Mouse (Mus musculus) stomach, embryonic 15.5 days (tissue): ENCODE results near the gene Mcfd2. TPM values are rescaled to one million over a fixed set of nuclear protein-coding genes. Genes with fewer than 3 reads are reported as not detected.

Source experiments
- ATAC-seq: fragments of 200-750 bp; cut with Nextera tagmentation; 2 replicates; pipeline ENCODE4 v1.8.0; 2017; ENCODE audit warnings: low read depth, moderate number of reproducible peaks, moderate TSS enrichment; ENCODE audit not compliant: insufficient read depth, low FRiP score
- H3K27ac ChIP-seq: fragments of 300-500 bp; sonication (generic); 2 replicates; pipeline ENCODE4 v1.5.1; 2015; ENCODE audit warnings: mild to moderate bottlenecking, inconsistent platforms
- H3K27me3 ChIP-seq: fragments of 300-500 bp; sonication (generic); replicated peaks from 2 replicates; pipeline ENCODE4 v1.6.1; 2015; ENCODE audit warnings: inconsistent platforms
- H3K36me3 ChIP-seq: fragments of 300-500 bp; sonication (generic); 2 replicates; pipeline ENCODE4 v1.6.1; 2015; ENCODE audit warnings: inconsistent platforms
- H3K4me1 ChIP-seq: fragments of 300-500 bp; sonication (generic); 2 replicates; pipeline ENCODE4 v1.6.1; 2015; ENCODE audit warnings: inconsistent platforms
- H3K4me2 ChIP-seq: fragments of 300-500 bp; sonication (generic); 2 replicates; pipeline ENCODE4 v1.6.1; 2015; ENCODE audit warnings: mild to moderate bottlenecking, inconsistent platforms
- H3K4me3 ChIP-seq: fragments of 300-500 bp; sonication (generic); replicated peaks from 2 replicates; pipeline ENCODE4 v1.5.1; 2015; ENCODE audit warnings: inconsistent platforms
- H3K9ac ChIP-seq: fragments of 300-500 bp; sonication (generic); 2 replicates; pipeline ENCODE4 v1.6.1; 2015; ENCODE audit warnings: inconsistent platforms
- H3K9me3 ChIP-seq: fragments of 300-500 bp; sonication (generic); 2 replicates; pipeline ENCODE4 v1.6.1; 2016; ENCODE audit warnings: inconsistent platforms
- WGBS: fragments of 180-500 bp; shearing (Covaris S2); methylation state at CpG from one replicate; pipeline ENCODE4 v1.1.7; 2015; 5-methylcytosine and 5-hydroxymethylcytosine counted together
- polyA plus RNA-seq: library from polyadenylated mRNA; unstranded; fragments of >200 nt; fragmentation: Nextera tagmentation; extraction: Ambion mirVana; gene quantifications from 2 replicates; pipeline ENCODE4 v1.2.1, GENCODE M21; 2015

Mcfd2 gene
- polyA plus RNA-seq, 1 experiment from 2014 or later = 130 TPM

GRCm38 (mm10) chr17:87286481-87287143 is 20.9 kb upstream of the Mcfd2 start:
- Histone ChIP-seq H3K27ac (no peak overlapping the region), H3K36me3 (no peaks in the 10 kb centered on the region), H3K4me1 (peaks cover 12% of the 10 kb centered on the region), H3K4me3 (no peak overlapping the region), H3K27me3 (0 out of 2 replicates have a peak, but pooled peaks cover 7% of the 10 kb centered on the region), H3K4me2 (no peak overlapping the region), H3K9me3 (no peaks in the 10 kb centered on the region), H3K9ac (no peak overlapping the region)
- WGBS = 69% methylated on average over 8 of the region's 8 CpGs
- ATAC-seq = no peak

DNA sequence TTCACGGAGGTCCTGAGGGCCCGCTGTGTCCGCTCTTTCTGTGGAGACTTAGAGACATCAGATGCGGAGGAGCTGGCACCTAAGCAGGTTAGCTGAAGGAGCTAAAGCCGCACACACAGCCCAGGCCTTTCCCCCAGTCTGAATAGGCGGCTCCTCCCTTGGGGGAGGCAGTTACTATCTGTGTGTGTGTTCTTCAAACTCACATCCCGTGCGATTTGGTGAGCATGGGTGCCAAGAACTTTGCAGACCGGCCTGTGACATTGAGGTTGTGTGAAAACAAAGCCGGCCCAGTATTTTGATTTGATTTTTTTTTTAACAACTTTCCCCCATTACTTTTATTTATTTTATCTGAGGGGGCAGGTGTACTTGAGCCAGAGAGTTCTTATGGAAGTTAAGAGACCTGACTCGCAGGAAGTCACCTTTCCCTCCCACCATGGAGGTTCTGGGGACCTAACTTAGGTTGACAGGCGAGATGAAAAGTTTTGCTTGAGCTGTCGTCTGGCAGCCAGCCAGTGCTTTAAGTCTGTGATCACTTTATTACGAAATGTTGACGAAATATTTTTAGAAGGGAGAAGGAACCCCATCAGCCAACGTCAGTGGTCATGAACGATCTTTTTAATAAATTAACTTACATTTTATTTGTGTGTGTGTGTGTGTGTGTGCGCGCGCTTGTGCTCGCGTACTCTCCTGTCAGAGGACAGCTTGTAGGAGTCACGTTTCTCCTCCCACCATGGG is 20.2 kb upstream of the Mcfd2 start:
- Histone ChIP-seq H3K4me2 (no peak overlapping the region), H3K4me1 (peaks cover 14% of the 10 kb centered on the region), H3K4me3 (no peak overlapping the region), H3K9me3 (no peaks in the 10 kb centered on the region), H3K9ac (no peak overlapping the region), H3K36me3 (no peaks in the 10 kb centered on the region), H3K27me3 (0 out of 2 replicates have a peak, but pooled peaks cover 7% of the 10 kb centered on the region), H3K27ac (no peak overlapping the region)
- 63% methylated on average over 23 of the region's 23 CpGs for WGBS
- ATAC-seq = no peak

GRCm38 (mm10) chr17:87284482-87285040 is 18.8 kb upstream of the Mcfd2 start:
- H3K9ac ChIP-seq = no peak overlapping the region; the same call in 1 of the 2 replicates
- peaks cover 14% of the 10 kb centered on the region for H3K4me1 ChIP-seq
- peak overlapping the region; percentile 98 for H3K4me2 ChIP-seq
- ATAC-seq = no peak
- H3K9me3 ChIP-seq = no peaks in the 10 kb centered on the region
- 78% methylated on average over 7 of the region's 7 CpGs for WGBS
- 0 out of 2 replicates have a peak, but pooled peaks cover 7% of the 10 kb centered on the region for H3K27me3 ChIP-seq
- peak overlapping the region; percentile 63 for H3K4me3 ChIP-seq
- no peak overlapping the region for H3K27ac ChIP-seq
- no peaks in the 10 kb centered on the region for H3K36me3 ChIP-seq

DNA sequence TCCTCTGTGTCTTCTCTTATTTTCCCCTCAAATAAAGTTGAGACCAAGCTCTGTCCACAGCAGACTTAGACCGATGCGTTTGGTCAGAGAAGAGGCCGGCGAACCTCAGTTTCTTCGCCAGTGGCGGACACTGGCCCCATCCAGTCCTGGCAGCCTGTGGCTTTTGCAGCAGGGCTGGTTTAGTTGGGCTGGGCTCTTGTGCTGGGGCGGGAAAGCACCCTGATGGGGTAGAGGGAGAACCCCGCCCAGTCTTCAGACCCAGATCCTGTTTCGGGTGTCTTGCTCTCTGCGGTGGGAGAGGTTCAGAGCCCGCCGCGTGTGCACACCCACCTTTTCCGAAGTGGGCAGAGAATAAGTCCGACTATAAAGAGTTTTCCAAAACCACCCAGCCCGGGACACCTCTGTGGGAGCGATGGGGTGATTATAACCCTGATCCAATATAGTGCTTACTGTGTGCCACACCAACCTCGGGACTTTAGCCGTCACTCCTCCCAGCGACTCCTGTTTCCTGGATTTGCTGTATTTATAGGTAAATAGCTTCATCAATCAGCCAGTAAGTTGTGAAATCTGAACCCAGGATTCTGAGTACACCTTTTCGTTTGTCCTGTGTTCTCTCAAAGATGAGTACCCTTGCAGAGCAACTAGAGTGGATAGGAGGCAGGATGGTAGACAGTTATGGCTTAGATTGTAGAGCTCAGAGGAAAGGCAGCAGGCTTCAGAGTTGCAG is 18.2 kb upstream of the Mcfd2 start:
- Histone ChIP-seq H3K27ac (peak overlapping the region; percentile 1; the same call in 1 of the 2 replicates), H3K36me3 (no peaks in the 10 kb centered on the region), H3K4me1 (peaks cover 14% of the 10 kb centered on the region), H3K9ac (peak overlapping the region; percentile 69; the same call in 1 of the 2 replicates), H3K4me3 (peak overlapping the region; percentile 63), H3K4me2 (peak overlapping the region; percentile 98), H3K9me3 (no peaks in the 10 kb centered on the region), H3K27me3 (0 out of 2 replicates have a peak, but pooled peaks cover 7% of the 10 kb centered on the region)
- ATAC-seq = no peak
- WGBS = 11% methylated on average over 21 of the region's 21 CpGs

GRCm38 (mm10) chr17:87283055-87283754 is 17.5 kb upstream of the Mcfd2 start:
- H3K9ac ChIP-seq = peak overlapping the region; percentile 69
- H3K4me3 ChIP-seq = peak overlapping the region; percentile 63
- peak overlapping the region; percentile 98 for H3K4me2 ChIP-seq
- 0 out of 2 replicates have a peak, but pooled peaks cover 7% of the 10 kb centered on the region for H3K27me3 ChIP-seq
- peak; percentile 29 for ATAC-seq
- no peaks in the 10 kb centered on the region for H3K9me3 ChIP-seq
- peak overlapping the region; percentile 94 for H3K27ac ChIP-seq
- WGBS = under 1% methylated on average over 56 of the region's 56 CpGs
- H3K4me1 ChIP-seq = peaks cover 14% of the 10 kb centered on the region
- H3K36me3 ChIP-seq = no peaks in the 10 kb centered on the region

DNA sequence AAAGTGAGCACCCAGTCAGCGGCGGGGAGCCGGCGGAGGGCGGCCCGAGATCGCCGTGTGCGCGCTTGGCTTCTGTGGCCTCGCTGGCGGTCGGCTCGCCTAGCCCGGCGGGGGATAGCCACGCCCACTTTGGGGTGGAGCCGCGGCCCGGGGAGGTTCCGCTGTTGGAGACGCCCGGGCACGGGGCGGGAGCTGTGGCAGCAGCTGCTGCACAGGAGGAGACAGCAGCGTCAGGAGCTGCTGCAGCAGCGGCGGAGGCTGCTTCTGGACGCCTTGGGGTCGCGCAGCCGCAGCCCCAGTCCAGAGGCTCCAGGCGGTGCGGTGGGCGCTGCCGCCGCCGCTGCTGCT is 16.9 kb upstream of the Mcfd2 start, which contains the start of gene Ttc7:
Ttc7 (plus strand) TSS at position 181 of the 348 bp plus-strand sequence.
- WGBS = 0% methylated on average over 33 of the region's 38 CpGs
- H3K9ac ChIP-seq = peak within 1 kb of the TSS; percentile 83
- H3K27me3 ChIP-seq = 0 out of 2 replicates have a peak, but pooled peaks cover 7% of the 10 kb centered on the region
- H3K4me2 ChIP-seq = peak within 1 kb of the TSS; percentile 98
- peak within 1 kb of the TSS; percentile 94 for H3K27ac ChIP-seq
- peak within 1 kb of the TSS; percentile 63 for H3K4me3 ChIP-seq
- no peaks in the 10 kb centered on the region for H3K36me3 ChIP-seq
- H3K9me3 ChIP-seq = no peaks in the 10 kb centered on the region
- peaks cover 14% of the 10 kb centered on the region for H3K4me1 ChIP-seq
- ATAC-seq = peak; percentile 94

- no peaks in the 10 kb centered on the region for H3K9me3 ChIP-seq
- H3K36me3 ChIP-seq = no peaks in the 10 kb centered on the region
- peak overlapping the region; percentile 98 for H3K4me2 ChIP-seq
- peak overlapping the region; percentile 63 for H3K4me3 ChIP-seq
- ATAC-seq = peak; percentile 87
- peak overlapping the region; percentile 94 for H3K27ac ChIP-seq
- WGBS = under 1% methylated on average over 42 of the region's 44 CpGs
- H3K27me3 ChIP-seq = 0 out of 2 replicates have a peak, but pooled peaks cover 7% of the 10 kb centered on the region
- peak overlapping the region; percentile 83 for H3K9ac ChIP-seq
- peaks cover 14% of the 10 kb centered on the region for H3K4me1 ChIP-seq
Measured at GRCm38 (mm10) chr17:87282007-87282705, 16.4 kb upstream of the Mcfd2 start.

DNA sequence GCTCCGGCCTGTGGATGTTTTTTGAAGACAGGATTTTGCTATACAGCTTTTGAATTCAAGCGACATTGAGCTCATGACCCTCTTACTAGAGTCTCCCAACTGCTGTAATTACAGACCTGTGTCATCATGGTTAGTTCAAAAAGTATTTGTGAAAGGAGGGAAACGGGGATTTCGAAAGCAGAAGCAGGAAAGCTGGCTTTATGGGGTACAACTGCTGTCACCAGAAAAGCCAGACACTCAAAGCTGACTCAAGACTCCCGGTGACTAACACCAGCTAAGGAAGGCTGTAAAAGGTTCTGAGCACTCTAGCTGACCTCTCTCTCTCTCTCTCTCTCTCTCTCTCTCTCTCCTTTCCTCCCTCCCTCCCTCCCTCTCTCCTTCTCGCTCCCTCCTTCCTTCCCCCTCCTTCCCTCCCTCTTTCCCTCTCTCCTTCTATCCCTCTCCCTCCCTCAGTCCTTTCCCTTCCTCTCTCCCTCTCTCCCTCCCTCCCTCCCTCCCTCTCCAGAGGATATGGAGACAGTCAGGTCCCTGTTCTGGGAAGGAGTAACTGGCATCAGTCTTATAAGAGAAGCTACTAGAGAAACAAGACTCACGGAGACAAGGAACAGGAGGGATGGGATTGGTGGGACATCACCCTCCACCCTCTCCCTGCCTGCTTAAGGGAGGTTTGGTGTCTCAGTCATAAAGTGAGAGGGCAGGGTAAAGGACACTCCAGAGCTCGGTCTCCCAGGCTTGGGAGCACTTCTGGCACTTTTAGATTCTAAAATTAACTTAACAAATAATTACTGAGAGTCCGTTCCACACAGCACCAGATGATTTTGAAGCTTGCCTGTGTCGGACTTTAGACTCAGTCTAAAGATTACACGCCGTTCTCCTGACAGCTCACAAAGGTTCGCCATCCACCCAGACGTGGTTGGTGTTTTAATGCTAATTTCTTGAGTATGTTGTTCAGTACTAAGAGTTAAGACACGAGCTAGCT is 9.9 kb upstream of the Mcfd2 start:
- H3K27me3 ChIP-seq = no peaks in the 10 kb centered on the region
- no peaks in the 10 kb centered on the region for H3K36me3 ChIP-seq
- no peaks in the 10 kb centered on the region for H3K9me3 ChIP-seq
- WGBS = 49% methylated on average over 15 of the region's 15 CpGs
- no peak overlapping the region for H3K4me3 ChIP-seq
- no peak overlapping the region for H3K4me2 ChIP-seq
- H3K9ac ChIP-seq = no peak overlapping the region
- no peak overlapping the region for H3K27ac ChIP-seq
- no peak for ATAC-seq
- no peaks in the 10 kb centered on the region for H3K4me1 ChIP-seq

GRCm38 (mm10) chr17:87269454-87269853 is 3.7 kb upstream of the Mcfd2 start:
- 63% methylated on average over 6 of the region's 6 CpGs for WGBS

More at GRCm38 (mm10) chr17:87269454-87269853, 3.7 kb upstream of the Mcfd2 start:
- no peak for ATAC-seq
- Histone ChIP-seq H3K27me3 (no peaks in the 10 kb centered on the region), H3K9me3 (no peaks in the 10 kb centered on the region), H3K4me1 (peaks cover 4% of the 10 kb centered on the region), H3K36me3 (no peaks in the 10 kb centered on the region), H3K9ac (no peak overlapping the region), H3K4me2 (no peak overlapping the region), H3K4me3 (no peak overlapping the region), H3K27ac (no peak overlapping the region)
